Mouse (Mus musculus) layer of hippocampus, postnatal 25 days (tissue): Measurements from ENCODE around the gene Stxbp5. TPM values are rescaled to one million over a fixed set of nuclear protein-coding genes. Genes with fewer than 3 reads are reported as not detected.
A peak's percentile ranks its signal among the peaks of the same experiment; 100 is the strongest.

ENCODE experiments used
- DNase-seq, 2 experiments: peaks; one replicate each; pipeline ENCODE4 v3.0.0; 2022; ENCODE audit warnings: mixed read lengths in 2 of 2, low spot score in 1 of 2; ENCODE audit errors: extremely low spot score in 1 of 2
- total RNA-seq, 2 experiments: library from RNA; stranded (reverse); gene quantifications; 2 replicates each; pipeline ENCODE4 v1.2.3; 2021

Gene Stxbp5
- total RNA-seq, 2 experiments from 2014 or later = 99.0 to 114 TPM

GRCm38 (mm10) chr10:9763831-9764230, 137.0 kb downstream of the Stxbp5 start:
- DNase-seq = no peak

GRCm38 (mm10) chr10:9760264-9760663, 140.6 kb downstream of the Stxbp5 start:
- no peak for DNase-seq

- DNase-seq = no peak
These were observed 144.3 kb downstream of the Stxbp5 start for GRCm38 (mm10) chr10:9756546-9756945.

DNA sequence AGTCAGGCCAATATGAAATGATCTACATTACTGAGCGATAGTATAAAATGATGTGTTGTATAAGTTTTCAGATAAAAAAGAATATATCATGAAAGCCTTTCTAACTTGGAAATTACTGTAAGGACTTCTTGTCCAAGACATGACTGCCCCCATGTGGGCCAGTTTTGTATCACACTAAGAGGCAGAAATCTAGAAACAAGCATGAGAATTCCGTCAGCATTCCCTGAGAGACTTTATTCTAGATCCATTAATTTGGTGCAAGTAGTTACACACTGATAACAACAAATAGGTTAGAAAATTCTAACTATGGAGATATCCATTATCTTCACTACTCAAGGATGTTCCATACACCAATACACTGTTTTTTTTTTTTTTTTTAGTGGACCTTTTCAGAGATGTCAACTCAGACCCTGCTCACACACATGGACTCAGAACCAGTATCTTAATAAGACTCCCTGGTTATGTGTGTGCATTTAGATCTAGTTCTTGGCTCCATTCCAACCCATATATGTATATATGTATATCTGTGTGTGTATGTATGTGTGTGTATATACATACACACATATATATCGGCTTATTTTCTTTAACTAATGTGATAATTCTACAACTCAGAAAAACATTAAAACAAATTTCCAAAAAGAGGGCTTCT, 145.9 kb downstream of the Stxbp5 start:
- DNase-seq = peak; percentile 43 to 89

- no peak for DNase-seq
These were observed 167.0 kb downstream of the Stxbp5 start for GRCm38 (mm10) chr10:9733861-9734260.

GRCm38 (mm10) chr10:9732065-9732749, 168.7 kb downstream of the Stxbp5 start:
- no peak for DNase-seq

GRCm38 (mm10) chr10:9722519-9723303, 178.2 kb downstream of the Stxbp5 start:
- no peak for DNase-seq

DNA sequence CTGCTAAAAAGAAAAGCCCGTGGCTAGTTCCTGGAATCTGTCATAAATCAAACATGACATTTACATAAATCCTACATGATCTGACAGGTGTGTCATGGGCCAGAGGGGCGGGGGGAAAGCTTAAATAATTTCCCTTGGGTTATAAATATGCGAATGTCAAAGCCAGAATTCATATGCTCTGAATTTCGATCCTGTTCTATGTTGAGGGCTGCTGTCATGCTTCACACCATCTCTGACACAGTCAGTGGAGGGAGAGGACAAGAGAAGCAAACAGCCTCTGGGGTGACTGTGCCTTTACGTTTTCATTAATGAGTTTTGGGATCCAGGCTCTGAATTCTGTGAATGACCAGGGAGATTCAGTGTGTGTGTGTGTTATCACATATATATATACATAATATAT, 180.9 kb downstream of the Stxbp5 start:
- DNase-seq = no peak

DNA sequence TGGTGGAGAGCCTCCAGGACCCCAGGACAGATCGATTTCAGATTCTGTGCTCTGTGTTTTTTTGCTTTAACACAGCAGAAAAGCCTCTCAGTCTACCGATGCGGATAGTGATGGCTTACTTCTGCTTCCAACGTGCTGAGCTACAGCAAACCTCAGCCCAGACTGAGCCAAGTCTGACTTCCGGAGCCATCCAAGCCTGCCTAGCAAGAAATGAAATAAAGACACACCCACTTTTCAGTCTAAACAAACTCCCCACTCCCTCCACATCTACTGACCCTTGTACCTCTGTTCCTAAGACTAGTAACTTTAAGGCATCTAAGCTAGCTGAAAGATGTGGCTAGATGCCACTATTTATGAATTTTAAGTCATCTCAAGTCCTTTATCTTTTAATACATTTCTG, 182.8 kb downstream of the Stxbp5 start:
- DNase-seq = no peak

Other genes starting within 250 kb of the Stxbp5 start
- gene Samd5, start 225.9 kb downstream of the Stxbp5 start, total RNA-seq = 10 to 100 TPM; 11.8 to 17.0 TPM